Mouse (Mus musculus) CH12.LX (cell line): ENCODE results near the gene Sec61g.
"Not testable (repeated sequence)": the region's sequence is repeated elsewhere in the genome, so short reads cannot be mapped to it uniquely, and the experiment has no call there.

Experiments
- CHD2 ChIP-seq: IDR thresholded peaks from 2 replicates; pipeline ENCODE4 v1.6.1; 2011; ENCODE audit warnings: low read length, improper control_type of control experiment
- CTCF ChIP-seq, 2 experiments: IDR thresholded peaks in 1 of 2; conservative IDR thresholded peaks in 1 of 2; 2 replicates each; pipeline ENCODE4 v1.5.1; 2011 to 2012; ENCODE audit warnings: low read depth in 2 of 2, low read length in 2 of 2, improper control_type of control experiment in 1 of 2, inconsistent platforms in 1 of 2, mild to moderate bottlenecking in 1 of 2, moderate library complexity in 1 of 2
- E2F4 ChIP-seq: IDR thresholded peaks from 2 replicates; pipeline ENCODE4 v1.6.1; 2011; ENCODE audit warnings: low read depth, low read length, improper control_type of control experiment; ENCODE audit not compliant: insufficient replicate concordance
- EP300 ChIP-seq: IDR thresholded peaks from 2 replicates; pipeline ENCODE4 v1.6.1; 2011; ENCODE audit warnings: low read length, improper control_type of control experiment
- JUND ChIP-seq: conservative IDR thresholded peaks from 2 replicates; pipeline ENCODE4 v1.6.1; 2011; ENCODE audit warnings: low read depth, low read length, improper control_type of control experiment
- MEF2A ChIP-seq: IDR thresholded peaks from 2 replicates; pipeline ENCODE4 v1.6.1; 2014; ENCODE audit warnings: low read depth, mild to moderate bottlenecking, inconsistent platforms, low read length, improper control_type of control experiment, borderline replicate concordance
- POLR2AphosphoS2 ChIP-seq: IDR thresholded peaks from 2 replicates; pipeline ENCODE4 v1.6.1; 2011; ENCODE audit warnings: low read depth, low read length, improper control_type of control experiment
- RCOR1 ChIP-seq: conservative IDR thresholded peaks from 2 replicates; pipeline ENCODE4 v1.6.1; 2012; ENCODE audit warnings: low read depth, mild to moderate bottlenecking, inconsistent platforms, low read length, improper control_type of control experiment
- ZC3H11A ChIP-seq: IDR thresholded peaks from 2 replicates; pipeline ENCODE4 v1.6.1; 2012; ENCODE audit warnings: low read depth, mild to moderate bottlenecking, inconsistent platforms, low read length, improper control_type of control experiment
- ZKSCAN1 ChIP-seq: IDR thresholded peaks from 2 replicates; pipeline ENCODE4 v1.6.1; 2012; ENCODE audit warnings: low read depth, inconsistent platforms, low read length, improper control_type of control experiment, borderline replicate concordance

GRCm38 (mm10) chr11:16514221-16514620 is 5.9 kb upstream of the Sec61g start:
- not testable (repeated sequence) for TF ChIP-seq ZKSCAN1; ZC3H11A; POLR2AphosphoS2; CTCF (conservative IDR thresholded peaks at IDR 0.05 in 1 of 2, IDR thresholded peaks at IDR 0.05 in 1 of 2; ENCODE audit: low read depth in 2 of 2, low read length in 2 of 2); CHD2; JUND; EP300; MEF2A; E2F4; RCOR1
